Mouse (Mus musculus): Measurements from ENCODE around the gene Mrpl14. TPM values are rescaled to one million over a fixed set of nuclear protein-coding genes. Genes with fewer than 3 reads are reported as not detected.

Gene Mrpl14
- 146 and 150 TPM in 2 replicates for polyA plus RNA-seq (2016; fragmentation: Nextera tagmentation; extraction: Ambion mirVana)

DNA sequence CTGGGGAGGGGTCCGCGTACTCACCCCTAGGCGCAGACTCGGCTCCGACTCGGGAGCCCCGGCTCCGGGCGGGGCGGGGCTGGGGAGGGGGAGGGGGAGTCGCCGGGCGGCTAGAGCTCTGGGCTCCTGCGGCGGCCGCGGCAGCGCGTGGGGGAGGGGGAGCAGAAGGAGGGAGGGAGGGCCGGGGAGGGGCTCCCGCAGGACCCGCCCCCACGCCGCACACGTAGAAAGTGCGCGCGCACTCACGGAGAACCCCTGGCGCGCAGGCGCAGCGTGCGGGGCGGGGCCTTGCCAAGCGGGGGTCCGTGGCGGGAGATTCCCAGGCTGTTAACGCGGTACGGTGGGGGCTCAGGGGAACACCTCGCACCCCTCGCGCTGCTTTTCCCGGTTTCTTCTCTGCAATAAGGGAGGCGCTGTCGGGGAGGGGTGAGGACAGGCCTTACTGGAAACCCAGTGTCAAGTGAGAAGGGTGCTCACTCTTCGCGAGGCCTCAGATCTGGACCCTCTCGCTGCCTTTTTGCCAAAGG, at the start of gene Mrpl14:
TSS of gene Mrpl14 (plus strand) at position 230 of the 527 bp plus-strand sequence.
- Histone ChIP-seq H3K27me3 (ENCODE audit: insufficient read depth, poor library complexity, severe bottlenecking) (no peaks in the 10 kb centered on the region), H3K4me3 (peak within 1 kb of the TSS; percentile 72), H3K4me1 (replicated peaks) (peaks cover 44% of the 10 kb centered on the region), H3K9me3 (no peaks in the 10 kb centered on the region), H3K36me3 (peaks cover 12% of the 10 kb centered on the region), H3K27ac (peak within 1 kb of the TSS; percentile 94)
- peak; percentile 92 for DNase-seq (ENCODE audit: low spot score)
- under 1% methylated on average over 42 of the region's 50 CpGs for WGBS

DNA sequence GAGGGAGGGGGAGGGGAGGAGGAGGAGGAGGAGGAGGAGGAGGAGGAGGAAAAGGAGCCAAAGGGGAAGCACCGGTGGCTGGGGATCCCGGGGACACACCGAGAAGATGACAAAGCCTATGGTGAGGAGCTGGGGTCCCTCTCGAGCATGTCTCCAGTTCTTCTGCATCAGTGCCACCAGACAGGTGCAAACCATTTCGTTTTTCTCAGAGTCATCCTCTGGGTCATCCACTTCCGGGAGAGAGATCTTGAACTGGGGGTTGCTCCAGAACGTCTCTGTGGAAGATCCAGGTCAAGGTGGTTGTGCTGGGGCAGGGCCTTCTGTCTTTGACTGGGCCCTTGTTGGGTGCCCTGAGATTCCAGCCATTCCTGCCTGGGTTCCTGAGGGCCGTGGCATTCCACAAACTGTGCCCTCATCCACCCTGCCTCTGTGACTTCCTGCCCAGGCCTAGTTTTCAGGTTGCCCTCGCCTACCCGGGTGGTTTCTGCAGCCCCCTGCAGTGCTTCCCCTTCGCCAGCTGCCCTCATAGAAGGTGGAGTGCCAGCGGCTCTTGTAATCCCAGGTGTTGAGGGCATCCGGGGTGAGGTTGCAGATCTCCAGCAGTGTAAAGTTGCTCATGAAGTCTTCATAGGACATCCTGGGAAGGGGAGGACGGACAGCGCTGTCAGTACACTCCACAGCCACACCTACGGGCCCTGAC, 47.4 kb upstream of the Mrpl14 start:
- 75% methylated on average over 16 of the region's 16 CpGs for WGBS
- Histone ChIP-seq H3K4me3 (no peak overlapping the region), H3K36me3 (no peaks in the 10 kb centered on the region), H3K9me3 (no peaks in the 10 kb centered on the region), H3K27ac (no peak overlapping the region), H3K27me3 (ENCODE audit: insufficient read depth, poor library complexity, severe bottlenecking) (no peaks in the 10 kb centered on the region), H3K4me1 (replicated peaks) (peaks cover 5% of the 10 kb centered on the region)
- no peak for DNase-seq (ENCODE audit: low spot score)

DNA sequence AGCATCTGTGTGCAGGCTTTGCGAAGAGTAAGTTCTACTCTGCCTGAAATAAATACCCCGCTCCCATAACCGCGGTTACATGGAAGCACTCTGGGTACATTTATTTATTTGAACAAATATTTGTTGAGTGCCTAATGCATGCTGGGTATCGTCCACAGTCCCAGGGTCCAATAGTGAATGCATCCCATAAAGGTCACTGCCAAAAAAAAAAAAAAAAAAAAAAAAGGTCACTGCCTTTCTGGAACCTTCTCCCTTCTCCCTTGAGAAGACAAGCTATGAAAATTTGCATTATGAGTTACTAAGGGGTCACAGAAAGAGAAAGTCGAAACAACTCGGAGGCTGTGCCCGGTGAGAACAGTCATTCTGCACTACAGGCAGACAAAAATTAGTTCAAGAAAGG, 44.1 kb upstream of the Mrpl14 start:
- no peak for DNase-seq (ENCODE audit: low spot score)
- Histone ChIP-seq H3K4me1 (replicated peaks) (peaks cover 5% of the 10 kb centered on the region), H3K9me3 (no peaks in the 10 kb centered on the region; the same call in 1 of the 2 replicates), H3K27me3 (ENCODE audit: insufficient read depth, poor library complexity, severe bottlenecking) (no peaks in the 10 kb centered on the region), H3K36me3 (no peaks in the 10 kb centered on the region), H3K27ac (no peak overlapping the region), H3K4me3 (no peak overlapping the region)
- WGBS: 92% methylated on average over 8 of the region's 8 CpGs

DNA sequence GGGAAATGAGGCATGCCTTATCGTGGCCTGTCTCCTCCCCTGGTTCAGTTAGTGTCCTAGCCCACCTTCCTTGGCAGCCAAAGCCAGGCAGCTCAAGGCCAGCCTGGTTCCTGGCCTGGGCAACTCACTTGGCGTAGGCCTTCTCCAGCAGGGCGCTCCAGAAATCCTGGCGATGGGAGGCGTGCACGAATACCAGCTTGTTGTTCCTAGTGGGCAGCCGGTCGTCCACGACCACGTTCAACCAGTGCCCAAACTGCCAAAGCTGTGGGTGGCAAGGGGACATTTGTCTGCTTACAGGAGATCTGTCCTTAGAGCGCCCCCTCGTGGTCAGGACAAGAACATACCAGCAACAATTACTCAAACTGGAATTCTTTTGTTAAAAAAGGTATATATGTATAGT, 43.4 kb upstream of the Mrpl14 start:
- Histone ChIP-seq H3K4me1 (replicated peaks) (peaks cover 5% of the 10 kb centered on the region), H3K9me3 (no peaks in the 10 kb centered on the region; the same call in 1 of the 2 replicates), H3K27me3 (ENCODE audit: insufficient read depth, poor library complexity, severe bottlenecking) (no peaks in the 10 kb centered on the region), H3K4me3 (no peak overlapping the region), H3K27ac (peak overlapping the region; percentile 13; the same call in 1 of the 2 replicates), H3K36me3 (no peaks in the 10 kb centered on the region)
- 25% methylated on average over 12 of the region's 12 CpGs for WGBS
- DNase-seq (ENCODE audit: low spot score): peak; percentile 78

DNA sequence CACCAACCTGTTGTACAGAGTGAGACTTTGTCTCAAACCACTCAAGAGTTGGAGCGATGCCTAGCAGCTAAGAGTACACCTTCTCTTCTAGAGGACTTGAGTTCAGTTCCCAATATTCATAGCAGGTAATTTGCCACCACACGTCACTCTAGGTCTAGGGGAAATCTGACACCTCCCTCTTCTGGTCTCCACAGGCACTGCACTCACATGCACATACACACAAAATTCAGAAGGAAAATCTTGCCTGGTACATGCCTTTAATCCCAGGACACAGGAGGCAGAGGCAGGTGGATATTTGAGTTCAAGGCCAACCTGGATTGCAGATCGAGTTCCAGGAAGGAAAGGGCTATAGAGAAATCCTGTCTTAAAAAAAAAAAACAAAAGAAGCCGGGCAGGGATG, 41.9 kb upstream of the Mrpl14 start:
- no peaks in the 10 kb centered on the region for H3K27me3 ChIP-seq (ENCODE audit: insufficient read depth, poor library complexity, severe bottlenecking)
- H3K4me1 ChIP-seq (replicated peaks): peaks cover 5% of the 10 kb centered on the region
- no peaks in the 10 kb centered on the region; the same call in 1 of the 2 replicates for H3K9me3 ChIP-seq
- H3K4me3 ChIP-seq: no peak overlapping the region
- WGBS: 94% methylated on average over 4 of the region's 4 CpGs
- H3K36me3 ChIP-seq: no peaks in the 10 kb centered on the region
- DNase-seq (ENCODE audit: low spot score): no peak
- no peak overlapping the region for H3K27ac ChIP-seq

DNA sequence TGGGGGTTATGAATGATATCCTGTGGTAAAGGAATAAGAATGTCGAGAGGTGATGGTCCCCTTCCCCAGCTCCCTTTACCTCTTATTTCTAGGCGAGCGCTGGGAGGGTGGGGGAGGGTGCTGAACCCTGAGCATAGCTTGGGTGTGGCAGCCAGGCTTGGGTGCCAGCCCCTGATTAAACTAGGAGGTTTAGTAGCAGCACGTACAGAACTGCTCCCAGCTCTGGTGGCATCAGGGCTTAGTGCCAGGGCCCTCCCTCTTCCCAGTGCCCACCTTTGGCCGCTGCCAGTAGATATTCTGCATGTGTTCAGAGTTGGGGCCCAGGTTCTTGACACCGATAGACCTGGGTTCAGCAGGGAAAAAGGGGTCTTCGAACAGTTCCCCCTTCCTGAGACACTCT, 32.9 kb upstream of the Mrpl14 start:
- H3K27me3 ChIP-seq (ENCODE audit: insufficient read depth, poor library complexity, severe bottlenecking): no peaks in the 10 kb centered on the region
- no peaks in the 10 kb centered on the region for H3K36me3 ChIP-seq
- H3K4me1 ChIP-seq (replicated peaks): no peaks in the 10 kb centered on the region
- no peak for DNase-seq (ENCODE audit: low spot score)
- H3K27ac ChIP-seq: no peak overlapping the region
- 72% methylated on average over 7 of the region's 7 CpGs for WGBS
- H3K4me3 ChIP-seq: no peak overlapping the region
- no peaks in the 10 kb centered on the region for H3K9me3 ChIP-seq

DNA sequence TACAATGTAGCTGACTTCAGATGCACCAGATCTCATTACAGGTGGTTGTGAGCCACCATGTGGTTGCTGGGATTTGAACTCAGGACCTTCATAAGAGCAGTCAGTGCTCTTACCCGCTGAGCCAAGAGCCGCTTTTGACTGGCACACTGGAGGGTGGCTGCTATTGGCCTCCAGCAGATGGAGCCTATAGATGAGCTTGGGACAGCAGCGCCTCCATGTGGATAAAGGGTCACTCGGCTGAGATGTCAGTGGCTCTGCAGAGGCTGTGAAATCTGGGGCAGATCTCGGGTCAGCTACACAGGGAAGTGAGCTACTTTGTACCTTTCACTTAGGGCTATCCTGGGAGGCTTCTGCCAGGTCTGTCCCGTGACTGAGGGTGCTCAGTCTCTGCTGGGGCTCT, 30.3 kb upstream of the Mrpl14 start:
- Histone ChIP-seq H3K9me3 (no peaks in the 10 kb centered on the region), H3K27me3 (ENCODE audit: insufficient read depth, poor library complexity, severe bottlenecking) (no peaks in the 10 kb centered on the region), H3K4me3 (no peak overlapping the region), H3K4me1 (replicated peaks) (peaks cover 22% of the 10 kb centered on the region), H3K36me3 (peaks cover 7% of the 10 kb centered on the region), H3K27ac (no peak overlapping the region)
- WGBS: 31% methylated on average over 6 of the region's 6 CpGs
- peak; percentile 17 for DNase-seq (ENCODE audit: low spot score)

DNA sequence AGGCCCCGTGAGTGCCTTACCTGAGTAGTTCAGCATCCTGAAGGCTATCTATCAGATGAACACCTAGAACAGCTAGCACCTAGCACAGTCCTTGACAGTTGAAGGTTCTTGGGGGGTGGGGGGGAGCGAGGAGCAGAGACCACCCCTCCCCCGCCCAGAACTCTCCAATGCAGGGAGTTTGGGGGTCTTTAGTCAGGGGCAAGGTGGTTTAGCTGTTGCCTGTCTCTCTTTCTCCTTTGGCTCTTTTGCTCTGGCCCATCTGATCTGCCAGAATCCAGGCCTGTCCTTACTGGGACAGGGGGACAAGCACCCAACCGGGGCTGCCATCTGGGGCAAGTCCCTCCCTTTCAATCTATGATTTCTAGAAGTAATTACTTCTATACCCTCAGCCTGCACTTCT, 26.9 kb upstream of the Mrpl14 start, which contains the start of gene Capn11:
TSS of gene Capn11 (minus strand) at position 101 of the 400 bp plus-strand sequence.
- no peak for DNase-seq (ENCODE audit: low spot score)
- WGBS: 79% methylated on average over 4 of the region's 4 CpGs
- Histone ChIP-seq H3K4me1 (replicated peaks) (peaks cover 29% of the 10 kb centered on the region), H3K27me3 (ENCODE audit: insufficient read depth, poor library complexity, severe bottlenecking) (no peaks in the 10 kb centered on the region), H3K4me3 (no peak within 1 kb of the TSS), H3K27ac (peak within 1 kb of the TSS; percentile 1; the same call in 1 of the 2 replicates), H3K36me3 (peaks cover 39% of the 10 kb centered on the region), H3K9me3 (no peaks in the 10 kb centered on the region)

DNA sequence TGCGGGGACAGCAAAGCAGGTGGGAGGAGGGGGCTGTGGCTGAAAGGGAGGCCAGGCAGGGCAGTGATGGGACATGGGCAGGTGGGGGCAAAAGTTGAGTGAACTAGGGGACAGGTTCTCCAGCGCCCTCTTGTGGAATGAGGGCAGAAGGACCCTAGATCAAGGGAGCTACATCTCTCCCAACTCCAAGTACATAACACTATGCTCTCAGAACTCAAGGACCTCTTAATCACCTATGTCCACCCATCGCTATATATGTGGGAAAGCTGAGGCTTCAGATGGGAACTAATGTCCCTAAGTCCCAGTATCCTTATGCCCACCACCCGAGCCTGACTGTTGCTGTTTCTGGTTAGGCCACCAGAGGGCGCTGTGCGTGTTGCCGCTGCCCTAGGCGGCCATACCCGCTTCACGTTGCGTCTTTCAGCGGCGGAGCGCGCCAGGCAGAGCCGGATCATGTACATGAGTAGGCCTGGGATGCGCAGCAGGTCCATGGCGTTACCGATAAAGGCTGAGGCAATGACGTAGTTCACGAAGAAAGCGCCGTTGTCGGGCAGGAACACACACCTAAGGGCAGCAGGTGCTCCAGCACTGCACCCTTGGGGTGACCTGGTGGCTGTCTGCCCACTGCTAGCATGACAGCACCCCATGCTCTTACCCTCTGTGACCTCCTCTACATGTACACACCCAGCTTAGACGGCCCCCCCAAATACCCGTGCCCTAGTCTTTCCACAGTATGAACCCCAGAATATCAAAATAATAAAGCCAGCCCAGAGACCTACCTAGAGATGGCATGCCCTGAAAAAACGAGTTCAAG, 22.8 kb upstream of the Mrpl14 start:
- Histone ChIP-seq H3K4me3 (peak overlapping the region; percentile 26), H3K4me1 (replicated peaks) (peaks cover 29% of the 10 kb centered on the region), H3K27ac (no peak overlapping the region), H3K9me3 (no peaks in the 10 kb centered on the region), H3K27me3 (ENCODE audit: insufficient read depth, poor library complexity, severe bottlenecking) (0 out of 2 replicates have a peak, but pooled peaks cover 3% of the 10 kb centered on the region), H3K36me3 (peaks cover 80% of the 10 kb centered on the region)
- 27% methylated on average over 27 of the region's 27 CpGs for WGBS
- DNase-seq (ENCODE audit: low spot score): peak; percentile 83

DNA sequence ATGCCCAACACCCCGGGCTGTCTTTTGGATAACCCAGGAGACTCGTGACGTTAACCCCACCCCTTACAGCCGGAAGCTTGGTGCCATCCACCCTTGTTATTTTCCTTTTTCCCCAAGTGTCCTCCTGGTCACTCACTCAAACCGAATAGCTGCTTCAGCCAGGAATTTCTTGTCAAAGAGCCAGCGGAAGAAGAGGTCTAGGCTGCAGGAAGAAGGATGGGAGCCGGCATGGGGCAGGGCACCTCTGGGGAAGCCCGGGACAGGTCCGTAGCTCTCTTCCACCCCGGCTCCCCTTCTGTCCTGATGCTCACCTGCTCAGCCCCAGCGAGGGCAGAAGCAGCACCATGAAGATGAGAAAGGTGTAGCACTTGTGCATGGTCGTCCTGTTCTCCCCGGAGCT, 21.5 kb upstream of the Mrpl14 start:
- Histone ChIP-seq H3K36me3 (peaks cover 93% of the 10 kb centered on the region), H3K4me3 (no peak overlapping the region), H3K27me3 (ENCODE audit: insufficient read depth, poor library complexity, severe bottlenecking) (0 out of 2 replicates have a peak, but pooled peaks cover 3% of the 10 kb centered on the region), H3K4me1 (replicated peaks) (peaks cover 19% of the 10 kb centered on the region), H3K9me3 (no peaks in the 10 kb centered on the region), H3K27ac (no peak overlapping the region)
- 90% methylated on average over 13 of the region's 13 CpGs for WGBS
- DNase-seq (ENCODE audit: low spot score): no peak

DNA sequence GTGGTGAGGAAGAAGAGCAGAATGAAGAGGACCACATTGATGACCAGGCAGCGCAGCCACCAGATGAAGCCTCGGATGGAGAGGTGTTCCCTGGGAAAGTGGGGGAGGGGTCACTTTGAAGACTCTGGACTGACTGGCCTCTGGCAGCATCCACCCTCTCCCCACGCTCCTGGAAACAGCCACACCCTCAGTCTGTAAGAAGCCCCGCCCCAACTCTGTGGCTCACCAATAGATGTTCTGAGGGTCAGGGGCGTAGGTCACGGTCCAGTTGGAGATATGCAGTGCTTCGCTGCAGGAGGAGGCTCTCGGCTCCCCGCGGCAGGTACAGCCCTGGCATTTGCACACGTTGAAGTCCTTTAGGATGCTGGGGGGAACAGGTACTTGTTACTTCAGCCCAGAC, 20.0 kb upstream of the Mrpl14 start:
- 80% methylated on average over 11 of the region's 11 CpGs for WGBS
- DNase-seq (ENCODE audit: low spot score): no peak
- Histone ChIP-seq H3K4me3 (no peak overlapping the region), H3K27me3 (ENCODE audit: insufficient read depth, poor library complexity, severe bottlenecking) (0 out of 2 replicates have a peak, but pooled peaks cover 3% of the 10 kb centered on the region), H3K36me3 (peaks cover 98% of the 10 kb centered on the region), H3K9me3 (no peaks in the 10 kb centered on the region), H3K4me1 (replicated peaks) (peaks cover 5% of the 10 kb centered on the region), H3K27ac (no peak overlapping the region)

DNA sequence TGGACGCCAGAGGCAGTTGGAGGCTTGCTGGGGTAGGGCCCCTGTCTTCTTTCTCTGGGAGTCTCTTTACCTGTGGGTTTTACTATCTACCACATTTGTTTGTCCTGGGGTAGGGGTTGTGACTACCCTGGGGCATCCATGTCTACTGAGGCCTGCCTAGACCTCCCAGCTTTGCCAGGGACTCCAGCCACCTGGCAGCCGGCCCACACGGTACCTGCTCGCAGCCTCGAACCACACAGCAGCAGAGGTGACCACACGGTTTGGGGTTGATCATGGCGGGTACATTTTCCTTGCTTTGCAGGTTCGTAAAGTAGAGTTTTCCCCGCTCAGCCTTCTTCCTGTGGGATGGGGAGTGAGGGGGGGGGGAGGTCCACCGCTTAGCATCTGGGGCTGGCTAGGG, 18.6 kb upstream of the Mrpl14 start:
- no peaks in the 10 kb centered on the region for H3K9me3 ChIP-seq
- WGBS: 89% methylated on average over 10 of the region's 10 CpGs
- no peak for DNase-seq (ENCODE audit: low spot score)
- peaks cover 5% of the 10 kb centered on the region for H3K4me1 ChIP-seq (replicated peaks)
- peaks cover 98% of the 10 kb centered on the region for H3K36me3 ChIP-seq
- H3K27ac ChIP-seq: no peak overlapping the region
- H3K27me3 ChIP-seq (ENCODE audit: insufficient read depth, poor library complexity, severe bottlenecking): 0 out of 2 replicates have a peak, but pooled peaks cover 3% of the 10 kb centered on the region
- no peak overlapping the region for H3K4me3 ChIP-seq

DNA sequence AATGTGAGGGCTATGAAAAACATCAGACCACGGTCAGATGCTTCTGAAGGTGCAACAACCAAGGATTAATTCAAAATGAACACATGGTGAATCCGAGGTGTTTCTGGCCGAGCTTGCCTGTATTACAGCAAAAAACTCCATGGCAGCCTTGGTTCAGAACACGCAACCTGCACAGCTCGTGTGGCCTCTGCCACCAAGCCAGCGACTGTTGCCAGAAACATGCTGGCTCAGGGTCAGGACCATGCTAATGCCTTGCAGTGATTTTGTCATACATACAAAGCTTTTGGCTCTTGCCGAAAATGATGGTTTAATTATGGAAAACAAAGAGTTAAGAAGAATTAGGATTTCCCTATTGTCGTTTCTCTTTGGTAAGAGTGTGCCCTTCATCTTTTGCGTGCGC, 18.1 kb upstream of the Mrpl14 start:
- H3K4me1 ChIP-seq (replicated peaks): peaks cover 5% of the 10 kb centered on the region
- 0 out of 2 replicates have a peak, but pooled peaks cover 3% of the 10 kb centered on the region for H3K27me3 ChIP-seq (ENCODE audit: insufficient read depth, poor library complexity, severe bottlenecking)
- no peak for DNase-seq (ENCODE audit: low spot score)
- H3K4me3 ChIP-seq: no peak overlapping the region
- peaks cover 98% of the 10 kb centered on the region for H3K36me3 ChIP-seq
- H3K27ac ChIP-seq: no peak overlapping the region
- H3K9me3 ChIP-seq: no peaks in the 10 kb centered on the region
- 93% methylated on average over 10 of the region's 10 CpGs for WGBS
